Mouse (Mus musculus): ENCODE measurements around the gene Kcnj10.

DNA sequence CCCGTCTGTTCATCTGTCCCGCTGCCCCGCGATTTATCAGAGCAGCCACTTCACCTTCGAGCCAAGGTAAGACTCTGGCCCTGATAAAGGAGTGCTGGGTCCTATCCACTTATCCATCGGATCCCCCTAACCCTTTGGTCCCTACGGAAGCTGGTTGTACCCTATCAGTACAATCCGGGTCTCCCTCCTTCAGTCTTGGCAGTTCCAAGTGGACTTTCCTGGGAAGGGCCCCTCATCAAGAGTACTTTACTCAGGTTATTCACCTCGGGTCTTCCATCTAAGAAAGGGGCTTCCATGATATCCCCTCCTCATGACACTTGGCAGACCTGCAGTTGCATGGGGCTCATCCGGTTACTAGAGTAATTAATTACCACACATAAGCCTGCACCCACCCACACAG, 376 bp downstream of the Kcnj10 start:
- TF ChIP-seq POLR2A (IDR thresholded peaks at IDR 0.05; ENCODE audit: low read depth, low read length) = no peak
- TF ChIP-seq CTCF (conservative IDR thresholded peaks at IDR 0.05; ENCODE audit: insufficient read depth, insufficient read length, low read depth, low read length) = no peak
